Mouse (Mus musculus) layer of hippocampus, adult 2 months (tissue): Measurements from ENCODE around the gene Aldob. TPM values are rescaled to one million over a fixed set of nuclear protein-coding genes. Genes with fewer than 3 reads are reported as not detected.
"Not testable (repeated sequence)": the region's sequence is repeated elsewhere in the genome, so short reads cannot be mapped to it uniquely, and the experiment has no call there.

Experiments
- DNase-seq, 2 experiments: peaks; one replicate each; pipeline ENCODE4 v3.0.0; 2022; ENCODE audit warnings: low spot score in 2 of 2
- H3K27ac ChIP-seq: fragments of 200-600 bp; 2 replicates; pipeline ENCODE4 v1.8.1; 2022
- H3K4me3 ChIP-seq: fragments of 200-600 bp; 2 replicates; pipeline ENCODE4 v1.8.1; 2022; ENCODE audit warnings: mild to moderate bottlenecking
- CTCF ChIP-seq: fragments of 200-600 bp; conservative IDR thresholded peaks from 2 replicates; pipeline ENCODE4 v1.8.1; 2022; ENCODE audit warnings: antibody characterized with exemption, mild to moderate bottlenecking, moderate library complexity
- total RNA-seq, 2 experiments: library from RNA; stranded (reverse); gene quantifications; 2 replicates each; pipeline ENCODE4 v1.2.3; 2021

Gene Aldob
- total RNA-seq, 2 experiments from 2014 or later, result 1.7 to 3.5 TPM

DNA sequence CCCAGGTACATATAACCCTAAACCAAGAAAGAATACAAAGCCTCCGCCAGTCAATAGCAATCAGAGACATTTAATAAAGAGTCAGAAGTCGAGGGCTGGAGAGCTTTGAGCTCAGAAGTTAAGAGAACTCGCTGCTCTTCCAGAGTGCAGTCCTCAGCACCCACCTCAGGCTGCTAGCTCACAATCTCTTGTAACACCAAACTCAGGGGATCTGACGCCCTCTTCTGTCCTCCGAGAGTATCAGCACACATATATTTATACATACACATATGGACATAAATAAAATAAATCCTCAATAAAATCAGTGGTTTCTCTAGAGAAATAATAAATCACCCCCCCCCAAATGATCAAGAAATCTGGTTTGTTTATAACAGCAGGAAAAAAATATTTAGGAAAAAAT is 29.9 kb downstream of the Aldob start:
- TF ChIP-seq CTCF, result peak; percentile 34
- DNase-seq, result no peak
- Histone ChIP-seq H3K27ac (no peak overlapping the region), H3K4me3 (peak overlapping the region; percentile 8; the same call in 1 of the 2 replicates)

DNA sequence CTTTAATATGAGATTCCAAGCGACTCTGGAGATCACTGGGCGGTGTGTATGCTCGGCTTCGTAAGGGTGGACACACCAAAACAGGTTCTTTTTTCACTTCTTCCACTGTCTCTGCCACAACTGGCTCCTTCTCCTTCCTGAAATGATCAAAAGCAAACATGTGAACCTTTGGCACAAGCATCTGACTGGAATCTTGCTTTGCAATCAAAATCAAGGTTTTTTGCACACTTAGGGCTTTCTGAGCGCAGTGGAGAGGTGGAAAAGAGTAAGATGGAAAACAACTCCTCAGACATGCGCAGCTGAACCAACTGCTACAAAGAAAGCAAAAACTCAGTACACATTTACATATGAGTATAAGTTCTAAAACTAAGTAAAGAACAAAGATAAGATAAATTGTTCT is 34.9 kb downstream of the Aldob start:
- no peak for TF ChIP-seq CTCF
- Histone ChIP-seq H3K27ac (no peak overlapping the region), H3K4me3 (no peak overlapping the region)
- no peak for DNase-seq

DNA sequence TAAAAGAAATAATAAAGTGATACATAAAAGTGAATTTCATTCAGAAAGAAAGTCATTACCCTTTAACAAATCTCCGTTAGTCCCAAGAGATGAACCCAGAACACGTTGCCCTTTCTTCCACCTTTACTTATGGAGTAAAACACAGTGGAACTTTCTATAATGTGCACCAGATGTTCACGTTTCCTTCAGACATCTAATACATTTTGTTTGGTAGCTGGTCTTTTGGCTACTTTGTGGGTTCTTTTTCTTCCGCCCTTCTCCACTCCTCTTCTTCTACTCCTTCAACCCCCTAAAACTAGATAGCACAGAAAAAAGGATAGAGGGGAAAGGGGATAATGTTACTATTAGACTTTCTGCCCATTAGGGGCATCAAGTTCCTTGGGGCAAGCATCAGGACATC is 36.7 kb downstream of the Aldob start:
- no peak for DNase-seq
- Histone ChIP-seq H3K27ac (no peak overlapping the region), H3K4me3 (no peak overlapping the region)
- no peak for TF ChIP-seq CTCF

DNA sequence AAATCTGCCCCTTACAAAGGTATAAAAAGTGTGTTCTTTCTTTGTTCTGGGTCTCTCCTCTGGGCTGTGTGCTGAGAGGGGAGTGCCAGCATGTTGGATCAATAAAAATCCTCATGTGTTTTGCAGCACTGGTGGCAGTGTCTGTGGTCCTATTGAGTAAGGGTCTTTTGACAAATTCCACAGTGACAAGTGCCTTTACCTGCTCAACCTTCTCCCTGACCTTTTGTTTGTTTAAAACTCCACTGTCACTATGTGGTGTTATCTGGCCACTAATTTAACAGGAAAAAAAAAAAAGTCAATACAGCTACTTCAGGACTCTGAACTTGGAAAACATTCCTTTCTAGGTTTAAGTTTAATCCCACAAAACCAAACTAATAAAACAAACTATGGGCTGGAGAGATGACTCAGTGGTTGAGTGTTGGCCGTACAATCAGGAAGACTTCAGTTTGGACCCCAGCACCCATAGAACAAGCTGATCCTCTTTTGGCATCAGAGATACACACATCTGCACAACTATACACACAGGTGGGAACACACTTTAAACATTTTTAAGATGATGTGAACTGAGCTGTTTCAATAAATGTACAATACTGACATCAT is 39.0 kb downstream of the Aldob start:
- not testable (repeated sequence) for H3K4me3 ChIP-seq, DNase-seq, H3K27ac ChIP-seq

DNA sequence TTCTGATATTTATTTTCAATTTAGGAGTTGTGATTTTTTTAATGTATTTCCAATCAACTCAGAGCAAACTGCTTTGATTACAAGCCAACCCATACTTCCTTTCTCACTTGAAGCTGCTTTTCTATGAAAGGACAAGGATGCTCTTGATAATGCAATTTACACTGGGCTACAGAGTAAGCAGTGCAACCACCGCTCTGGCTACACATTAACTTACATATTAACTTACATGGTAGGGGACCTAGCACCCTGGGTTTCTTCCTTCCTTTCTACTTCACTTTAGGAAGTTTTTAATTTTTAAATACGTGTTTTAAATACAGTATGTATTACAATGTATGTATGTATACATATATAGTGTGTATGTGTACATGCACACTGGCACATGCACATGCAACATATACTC is 40.2 kb downstream of the Aldob start:
- Histone ChIP-seq H3K4me3 (no peak overlapping the region), H3K27ac (no peak overlapping the region)
- no peak for DNase-seq
- no peak for TF ChIP-seq CTCF

DNA sequence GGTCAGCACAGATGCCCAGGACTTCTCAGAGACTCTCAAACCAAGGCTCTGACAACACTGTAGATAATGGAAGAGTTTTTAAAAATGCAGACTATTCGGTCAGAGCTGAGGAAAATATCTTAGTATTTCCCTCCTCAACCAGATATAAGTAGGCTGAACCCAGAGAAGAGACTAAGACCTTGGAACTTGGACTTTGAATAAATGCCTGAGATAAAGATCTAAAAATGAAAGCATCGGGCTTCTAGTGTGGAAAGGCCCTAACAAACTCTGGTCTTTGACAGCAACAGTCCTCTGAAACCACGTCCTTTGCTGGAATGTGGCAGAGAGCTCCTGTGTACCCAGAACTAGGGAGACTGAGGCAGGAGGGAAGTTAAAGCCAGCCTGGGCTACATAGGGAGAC is 43.0 kb downstream of the Aldob start, which contains the start of gene Baat:
Gene Baat, minus strand, starts transcription at position 172 of the 400 bp plus-strand sequence.
- no peak for DNase-seq
- Histone ChIP-seq H3K27ac (no peak within 1 kb of the TSS), H3K4me3 (no peak within 1 kb of the TSS)
- no peak for TF ChIP-seq CTCF

DNA sequence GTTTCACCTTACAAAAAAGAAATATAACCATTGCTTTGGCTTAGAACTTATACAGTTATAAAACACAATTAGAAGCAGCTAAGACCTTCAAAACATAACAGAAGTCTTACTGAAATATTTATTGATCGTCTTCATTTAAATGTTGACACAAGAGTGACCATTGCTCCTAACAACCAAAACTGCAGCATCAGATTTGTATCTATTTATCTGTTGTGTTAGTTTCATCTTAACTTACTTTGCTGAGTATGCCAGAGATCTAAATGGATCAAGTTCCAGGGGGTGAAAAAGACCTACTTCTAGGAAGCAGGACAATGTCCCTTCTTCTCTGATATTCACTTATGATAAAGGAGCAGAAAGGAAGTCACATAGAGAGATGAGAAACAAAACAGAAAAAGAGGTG is 45.8 kb downstream of the Aldob start:
- DNase-seq, result no peak
- Histone ChIP-seq H3K27ac (no peak overlapping the region), H3K4me3 (no peak overlapping the region)
- no peak for TF ChIP-seq CTCF

Other genes with a start within 250 kb of the Aldob start
- not detected for gene Acnat2, start 141.4 kb downstream of the Aldob start, total RNA-seq
- not detected for gene Acnat1, start 75.6 kb downstream of the Aldob start, total RNA-seq
- gene Baat, start 43.0 kb downstream of the Aldob start, total RNA-seq, result under 1 TPM in 1 of 2 experiments, not detected in 1; 0.36 TPM
- gene Mrpl50, start 28.5 kb downstream of the Aldob start, total RNA-seq, result 10 to 100 TPM; 31.9 to 33.3 TPM
- gene Zfp189, start 28.4 kb downstream of the Aldob start, total RNA-seq, result 10 to 100 TPM; 29.1 to 36.6 TPM
- 10 to 100 TPM; 69.6 to 72.4 TPM for gene Tmem246, start 48.3 kb upstream of the Aldob start, total RNA-seq
- 10 to 100 TPM; 77.1 to 86.5 TPM for gene Rnf20, start 82.5 kb upstream of the Aldob start, total RNA-seq
- gene Ppp3r2, start 132.5 kb upstream of the Aldob start, total RNA-seq, result under 1 TPM; 0.74 to 0.81 TPM